Mouse (Mus musculus) erythroblast, embryonic 14.5 days (primary cell): ENCODE measurements around the gene Baz2b. TPM values are rescaled to one million over a fixed set of nuclear protein-coding genes. Genes with fewer than 3 reads are reported as not detected.

Experiments used
- H3K27me3 ChIP-seq: 2 replicates; pipeline ENCODE4 v1.6.1; 2012; ENCODE audit warnings: inconsistent platforms; ENCODE audit not compliant: control insufficient read depth
- H3K36me3 ChIP-seq: 2 replicates; pipeline ENCODE4 v1.6.1; 2012; ENCODE audit warnings: mild to moderate bottlenecking, inconsistent platforms; ENCODE audit not compliant: control insufficient read depth
- H3K4me1 ChIP-seq: 2 replicates; pipeline ENCODE4 v1.6.1; 2012; ENCODE audit warnings: inconsistent platforms; ENCODE audit not compliant: control insufficient read depth
- H3K4me3 ChIP-seq: replicated peaks from 2 replicates; pipeline ENCODE3; 2012; ENCODE audit warnings: moderate library complexity, mild to moderate bottlenecking, inconsistent platforms
- H3K9me3 ChIP-seq: 2 replicates; pipeline ENCODE4 v1.6.1; 2012; ENCODE audit warnings: low read length, inconsistent platforms, mixed read lengths; ENCODE audit not compliant: control insufficient read depth
- GATA1 ChIP-seq: IDR thresholded peaks from 2 replicates; pipeline ENCODE4 v1.6.1; 2012; ENCODE audit warnings: low read length, inconsistent platforms, mixed read lengths
- TAL1 ChIP-seq: IDR thresholded peaks from 3 replicates; pipeline ENCODE4 v1.6.1; 2012; ENCODE audit warnings: low read length, inconsistent platforms, mixed read lengths
- polyA plus RNA-seq: library from polyadenylated mRNA; stranded (reverse); fragments of >175 nt; gene quantifications from 2 replicates; pipeline ENCODE4 v1.2.3, GENCODE M21; 2012

Gene Baz2b
- polyA plus RNA-seq, 1 experiment = 1.8 TPM

- H3K36me3 ChIP-seq = peaks cover 63% of the 10 kb centered on the region
- TF ChIP-seq GATA1 = no peak
- TF ChIP-seq TAL1 = no peak
- no peaks in the 10 kb centered on the region for H3K4me1 ChIP-seq
- H3K9me3 ChIP-seq = no peaks in the 10 kb centered on the region
- no peak overlapping the region for H3K4me3 ChIP-seq
- no peaks in the 10 kb centered on the region for H3K27me3 ChIP-seq
These were observed 301.6 kb downstream of the Baz2b start for GRCm38 (mm10) chr2:59908048-59908447.

GRCm38 (mm10) chr2:59904007-59904406 is 305.6 kb downstream of the Baz2b start:
- H3K36me3 ChIP-seq = peaks cover 55% of the 10 kb centered on the region
- no peaks in the 10 kb centered on the region for H3K27me3 ChIP-seq
- H3K4me1 ChIP-seq = no peaks in the 10 kb centered on the region
- H3K9me3 ChIP-seq = no peaks in the 10 kb centered on the region
- TF ChIP-seq TAL1 = no peak
- TF ChIP-seq GATA1 = no peak
- no peak overlapping the region for H3K4me3 ChIP-seq

- Histone ChIP-seq H3K27me3 (no peaks in the 10 kb centered on the region), H3K4me3 (no peak overlapping the region), H3K9me3 (no peaks in the 10 kb centered on the region), H3K36me3 (peaks cover 35% of the 10 kb centered on the region), H3K4me1 (no peaks in the 10 kb centered on the region)
- TF ChIP-seq TAL1 (no peak), GATA1 (no peak)
These were observed 311.0 kb downstream of the Baz2b start for GRCm38 (mm10) chr2:59898666-59899065.

- Histone ChIP-seq H3K4me3 (no peak overlapping the region), H3K36me3 (peaks cover 32% of the 10 kb centered on the region), H3K4me1 (no peaks in the 10 kb centered on the region), H3K27me3 (no peaks in the 10 kb centered on the region), H3K9me3 (no peaks in the 10 kb centered on the region)
- TF ChIP-seq TAL1 (no peak), GATA1 (no peak)
These were observed 311.5 kb downstream of the Baz2b start for GRCm38 (mm10) chr2:59898105-59898504.

- H3K27me3 ChIP-seq = no peaks in the 10 kb centered on the region
- TF ChIP-seq GATA1 = no peak
- no peak for TF ChIP-seq TAL1
- no peaks in the 10 kb centered on the region for H3K9me3 ChIP-seq
- H3K4me3 ChIP-seq = no peak overlapping the region
- no peaks in the 10 kb centered on the region for H3K4me1 ChIP-seq
- peaks cover 24% of the 10 kb centered on the region for H3K36me3 ChIP-seq
These were observed 312.8 kb downstream of the Baz2b start for GRCm38 (mm10) chr2:59896837-59897236.

GRCm38 (mm10) chr2:59896400-59896799 is 313.2 kb downstream of the Baz2b start:
- H3K9me3 ChIP-seq = no peaks in the 10 kb centered on the region
- no peaks in the 10 kb centered on the region for H3K4me1 ChIP-seq
- peaks cover 21% of the 10 kb centered on the region for H3K36me3 ChIP-seq
- H3K4me3 ChIP-seq = no peak overlapping the region
- no peaks in the 10 kb centered on the region for H3K27me3 ChIP-seq
- TF ChIP-seq TAL1 (no peak), GATA1 (no peak)

GRCm38 (mm10) chr2:59889699-59890098 is 319.9 kb downstream of the Baz2b start:
- no peaks in the 10 kb centered on the region for H3K9me3 ChIP-seq
- TF ChIP-seq TAL1 (no peak), GATA1 (no peak)

GRCm38 (mm10) chr2:59882742-59883281 is 326.8 kb downstream of the Baz2b start:
- Histone ChIP-seq H3K36me3 (peaks cover 3% of the 10 kb centered on the region), H3K4me1 (peaks cover 32% of the 10 kb centered on the region), H3K4me3 (peak overlapping the region; percentile 88), H3K9me3 (no peaks in the 10 kb centered on the region), H3K27me3 (no peaks in the 10 kb centered on the region)
- TF ChIP-seq TAL1 = no peak

More at GRCm38 (mm10) chr2:59889699-59890098, 319.9 kb downstream of the Baz2b start:
- Histone ChIP-seq H3K4me3 (no peak overlapping the region), H3K27me3 (no peaks in the 10 kb centered on the region), H3K36me3 (no peaks in the 10 kb centered on the region), H3K4me1 (no peaks in the 10 kb centered on the region)

- TF ChIP-seq GATA1 (no peak), TAL1 (no peak)
- H3K36me3 ChIP-seq = peaks cover 3% of the 10 kb centered on the region
- peak within 1 kb of the TSS; percentile 88 for H3K4me3 ChIP-seq
- H3K9me3 ChIP-seq = no peaks in the 10 kb centered on the region
- H3K4me1 ChIP-seq = peaks cover 32% of the 10 kb centered on the region
- H3K27me3 ChIP-seq = no peaks in the 10 kb centered on the region
These were observed 327.6 kb downstream of the Baz2b start, which contains the start of gene Wdsub1 for GRCm38 (mm10) chr2:59881831-59882741. Gene Wdsub1, minus strand, starts transcription at chr2:59882591.
